Comparison of ENCODE assay signal across 13 mouse cellular contexts in genomic region chr3:138820296-138820695, GRCm38 (mm10).
DNase-seq lines count a peak whose midpoint lies in the region.
"Had no signal": no experiment of that assay in that cellular context is flagged by ENCODE, and none has a peak within 500 bp of the region (broad histone marks: within the 10 kb centered on the region; RNA-seq: fewer than 3 reads in every experiment).

No protein-coding gene starts in this region.

- DNase-seq in kidney, adult 18-20 months, result peak; percentile 38
- DNase-seq in kidney, postnatal 4 days, result no peak
- DNase-seq in cerebellum, adult 11 months, result peak; percentile 80
- peak; percentile 82 for DNase-seq in cerebellum, adult 8-10 months
- DNase-seq in kidney, postnatal 10 days, result peak; percentile 30
- DNase-seq in lung, postnatal 36 days, result no peak
- no peak for DNase-seq in right cerebral cortex, postnatal 4 days
- DNase-seq: gastrocnemius, adult 2 months; heart, postnatal 36 days; layer of hippocampus, adult 9-11 months; right cerebral cortex, adult 18-20 months; spleen, adult 18-20 months; thymus, adult 2 months had no signal

Comparison
In these comparisons a context has a peak if more than half of its experiments do, and no peak if none do; other contexts are left out.
1. DNase-seq: peak in kidney, adult 18-20 months (single experiment), cerebellum, adult 11 months (single experiment), cerebellum, adult 8-10 months (single experiment) and kidney, postnatal 10 days (single experiment); none in kidney, postnatal 4 days (0 of 2), lung, postnatal 36 days (single experiment) and right cerebral cortex, postnatal 4 days (single experiment).